Mouse (Mus musculus): ENCODE measurements around the gene Nr1i3.

DNA sequence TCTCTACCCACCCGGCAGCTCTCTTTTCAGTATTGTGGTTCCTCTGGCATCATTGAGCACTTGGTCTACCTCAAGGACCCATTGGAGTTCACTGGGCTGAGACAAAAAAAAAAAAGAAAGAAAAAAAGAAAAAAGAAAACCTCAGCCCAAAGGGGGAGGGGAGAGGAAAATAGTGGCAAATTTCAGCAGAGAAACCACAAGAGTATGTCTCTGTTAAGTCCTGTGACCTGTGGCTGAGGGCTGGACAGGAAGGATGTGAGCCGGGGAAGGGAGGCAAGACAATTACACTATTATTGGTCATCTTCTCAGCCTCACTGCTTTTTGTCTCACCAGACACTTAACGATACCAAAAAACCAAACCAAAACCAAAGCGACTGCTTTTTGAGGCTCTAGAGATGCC is 18.1 kb downstream of the Nr1i3 start:
- TF ChIP-seq POLR2A (IDR thresholded peaks at IDR 0.05; ENCODE audit: control insufficient read depth, extremely low read depth, insufficient read depth, low read length, poor library complexity): no peak
- no peak for TF ChIP-seq CTCF (IDR thresholded peaks at IDR 0.05; ENCODE audit: borderline replicate concordance, control insufficient read depth, extremely low read depth, insufficient read depth, low read length, poor library complexity)
